Mouse (Mus musculus) spleen, adult 2 months (tissue): ENCODE data around the gene Upk2.

Source experiments
- CTCF ChIP-seq: fragments of 200-500 bp; IDR thresholded peaks from 2 replicates; pipeline ENCODE4 v1.5.1; 2011; ENCODE audit warnings: mild to moderate bottlenecking, inconsistent platforms; ENCODE audit not compliant: insufficient read depth, insufficient read length, insufficient replicate concordance; ENCODE audit errors: extremely low read depth
- POLR2A ChIP-seq: fragments of 200-500 bp; IDR thresholded peaks from 2 replicates; pipeline ENCODE4 v1.6.1; 2011; ENCODE audit warnings: low read depth, low read length, inconsistent platforms

DNA sequence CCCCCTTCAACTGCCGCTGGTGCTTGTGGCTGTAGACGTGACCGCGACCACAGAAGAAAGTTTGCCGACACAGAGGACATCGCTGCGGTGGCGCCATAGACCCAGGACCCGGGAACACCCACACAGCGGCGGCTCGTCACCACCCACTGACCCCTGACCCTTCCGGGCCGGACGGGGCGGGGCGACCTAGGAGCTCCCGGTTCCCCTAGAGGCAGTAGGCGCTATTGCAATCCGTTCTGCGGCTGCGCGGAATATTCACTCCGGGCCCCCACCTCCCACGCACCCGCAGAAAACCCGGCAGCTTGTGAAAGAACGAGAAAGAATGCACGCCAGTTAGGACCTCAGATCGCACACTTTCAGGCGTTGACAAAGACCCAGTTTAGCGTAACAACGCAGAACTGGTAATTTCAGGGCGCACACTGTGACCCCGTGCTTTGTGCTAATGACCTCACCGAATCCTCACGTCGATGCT is 36.8 kb downstream of the Upk2 start:
- peak; percentile 66 for TF ChIP-seq CTCF
- TF ChIP-seq POLR2A: peak; percentile 39
